Mouse (Mus musculus) liver, embryonic 11.5 days (tissue): ENCODE measurements at regions not wholly inside any gene's neighbourhood (a gene's known extent, or its start where the extent isn't known, plus 50 kb on each side); places are given as distances from the start of the nearest gene placed in this dataset.

ENCODE experiments used
- ATAC-seq: fragments of 200-750 bp; cut with Nextera tagmentation; replicated peaks from 2 replicates; pipeline ENCODE4 v1.8.0; 2017; ENCODE audit warnings: moderate number of reproducible peaks, mild to moderate bottlenecking, moderate TSS enrichment, moderate library complexity; ENCODE audit not compliant: low FRiP score
- DNase-seq: peaks from one replicate; pipeline ENCODE4 v3.0.0-alpha.2; 2017; ENCODE audit warnings: low spot score
- H3K27ac ChIP-seq: fragments of 300-500 bp; sonication (generic); 2 replicates; pipeline ENCODE4 v1.5.1; 2014; ENCODE audit warnings: mild to moderate bottlenecking, low read depth, low read length, control low read depth
- H3K27me3 ChIP-seq: fragments of 300-500 bp; sonication (generic); replicated peaks from 2 replicates; pipeline ENCODE4 v1.6.1; 2014; ENCODE audit warnings: low read length, mixed read lengths; ENCODE audit not compliant: control insufficient read depth, insufficient read depth
- H3K36me3 ChIP-seq: fragments of 300-500 bp; sonication (generic); 2 replicates; pipeline ENCODE4 v1.6.1; 2014; ENCODE audit warnings: mild to moderate bottlenecking, low read length, moderate library complexity, mixed read lengths; ENCODE audit not compliant: control insufficient read depth, insufficient read depth
- H3K4me1 ChIP-seq: fragments of 300-500 bp; sonication (generic); replicated peaks from 2 replicates; pipeline ENCODE4 v1.6.1; 2014; ENCODE audit warnings: low read length, mixed read lengths; ENCODE audit not compliant: control insufficient read depth, insufficient read depth
- H3K4me2 ChIP-seq: fragments of 300-500 bp; sonication (generic); 2 replicates; pipeline ENCODE4 v1.6.1; 2014; ENCODE audit warnings: mild to moderate bottlenecking, control low read depth, moderate library complexity
- H3K4me3 ChIP-seq: fragments of 300-500 bp; sonication (generic); 2 replicates; pipeline ENCODE4 v1.5.1; 2014; ENCODE audit warnings: low read depth, low read length, control low read depth
- H3K9ac ChIP-seq: fragments of 300-500 bp; sonication (generic); 2 replicates; pipeline ENCODE4 v1.6.1; 2014; ENCODE audit warnings: low read depth, low read length, control low read depth
- H3K9me3 ChIP-seq: fragments of 300-500 bp; sonication (generic); 2 replicates; pipeline ENCODE4 v1.6.1; 2016; ENCODE audit warnings: low read length, inconsistent platforms, mixed read lengths; ENCODE audit not compliant: control insufficient read depth
- WGBS: fragments of 180-500 bp; shearing (Covaris S2); extraction: QIAGEN DNeasy Blood & Tissue Kit; methylation state at CpG from one replicate; pipeline ENCODE4 v1.1.7; 2014; 5-methylcytosine and 5-hydroxymethylcytosine counted together

- WGBS: 79% methylated on average over 8 of the region's 8 CpGs
- Histone ChIP-seq H3K36me3 (no peaks in the 10 kb centered on the region), H3K27me3 (no peaks in the 10 kb centered on the region), H3K4me1 (no peaks in the 10 kb centered on the region), H3K4me2 (no peak overlapping the region), H3K27ac (no peak overlapping the region), H3K4me3 (no peak overlapping the region), H3K9me3 (no peaks in the 10 kb centered on the region), H3K9ac (no peak overlapping the region)
- ATAC-seq: no peak
- DNase-seq: no peak
Measured at GRCm38 (mm10) chr15:11457278-11457677, 57.8 kb upstream of the Tars start.

DNA sequence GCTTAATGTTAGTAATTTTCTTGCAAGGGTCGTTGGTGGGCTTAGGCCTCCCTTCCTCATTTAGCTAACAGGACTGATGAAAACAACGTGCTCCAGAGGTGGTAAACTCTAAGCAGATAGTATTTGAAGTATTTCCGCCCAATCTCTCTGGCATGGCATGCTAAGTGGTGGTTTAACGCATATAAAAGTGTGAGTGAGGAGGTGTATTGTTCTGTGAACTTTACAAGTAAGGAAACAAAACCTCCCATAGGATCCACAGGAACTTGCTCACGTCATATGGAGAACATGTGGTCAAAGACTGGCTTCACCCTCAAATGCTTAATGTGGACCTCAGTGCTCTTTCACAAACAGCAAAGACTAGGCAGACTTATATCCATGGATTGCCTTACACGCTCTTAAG lies 56.5 kb upstream of the Tars start:
- H3K36me3 ChIP-seq: no peaks in the 10 kb centered on the region
- WGBS: 77% methylated on average over 6 of the region's 6 CpGs
- no peaks in the 10 kb centered on the region for H3K9me3 ChIP-seq
- no peak overlapping the region for H3K27ac ChIP-seq
- H3K4me3 ChIP-seq: no peak overlapping the region
- H3K4me2 ChIP-seq: no peak overlapping the region
- no peak overlapping the region for H3K9ac ChIP-seq
- H3K4me1 ChIP-seq: no peaks in the 10 kb centered on the region
- no peaks in the 10 kb centered on the region for H3K27me3 ChIP-seq
- ATAC-seq (no peak), DNase-seq (no peak)

GRCm38 (mm10) chr15:11455366-11455785 lies 55.9 kb upstream of the Tars start:
- no peak for DNase-seq
- no peak overlapping the region for H3K27ac ChIP-seq
- 86% methylated on average over 11 of the region's 11 CpGs for WGBS

DNA sequence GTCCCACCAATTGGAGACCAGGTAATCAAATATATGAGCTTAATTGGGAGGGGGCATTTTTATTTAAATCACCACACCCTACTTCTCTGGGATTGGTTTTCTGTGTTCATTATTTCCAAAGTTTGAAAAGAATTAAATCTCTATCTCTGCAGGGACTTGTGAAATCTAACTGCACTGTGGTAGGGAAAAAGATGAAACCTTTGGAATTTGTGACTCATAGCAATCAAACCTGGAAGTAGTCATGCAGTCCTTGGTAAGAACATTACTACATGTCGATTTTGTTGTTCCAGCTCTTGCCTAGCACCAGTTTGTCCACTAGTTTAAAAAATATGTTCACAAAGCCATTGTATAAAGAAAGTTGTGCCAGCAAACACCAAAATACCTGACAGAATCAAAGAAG lies 54.5 kb upstream of the Tars start:
- no peaks in the 10 kb centered on the region for H3K4me1 ChIP-seq
- H3K4me3 ChIP-seq: no peak overlapping the region
- no peak overlapping the region for H3K4me2 ChIP-seq
- no peak overlapping the region for H3K27ac ChIP-seq
- H3K9ac ChIP-seq: no peak overlapping the region
- WGBS: 81% methylated on average over 1 of the region's 1 CpGs
- DNase-seq (no peak), ATAC-seq (no peak)
- no peaks in the 10 kb centered on the region for H3K9me3 ChIP-seq
- no peaks in the 10 kb centered on the region for H3K36me3 ChIP-seq
- H3K27me3 ChIP-seq: no peaks in the 10 kb centered on the region

More at GRCm38 (mm10) chr15:11455366-11455785, 55.9 kb upstream of the Tars start:
- H3K4me1 ChIP-seq: no peaks in the 10 kb centered on the region
- no peak for ATAC-seq
- no peaks in the 10 kb centered on the region for H3K9me3 ChIP-seq
- no peaks in the 10 kb centered on the region for H3K36me3 ChIP-seq
- no peak overlapping the region for H3K4me3 ChIP-seq
- no peak overlapping the region for H3K9ac ChIP-seq
- no peaks in the 10 kb centered on the region for H3K27me3 ChIP-seq
- H3K4me2 ChIP-seq: no peak overlapping the region

DNA sequence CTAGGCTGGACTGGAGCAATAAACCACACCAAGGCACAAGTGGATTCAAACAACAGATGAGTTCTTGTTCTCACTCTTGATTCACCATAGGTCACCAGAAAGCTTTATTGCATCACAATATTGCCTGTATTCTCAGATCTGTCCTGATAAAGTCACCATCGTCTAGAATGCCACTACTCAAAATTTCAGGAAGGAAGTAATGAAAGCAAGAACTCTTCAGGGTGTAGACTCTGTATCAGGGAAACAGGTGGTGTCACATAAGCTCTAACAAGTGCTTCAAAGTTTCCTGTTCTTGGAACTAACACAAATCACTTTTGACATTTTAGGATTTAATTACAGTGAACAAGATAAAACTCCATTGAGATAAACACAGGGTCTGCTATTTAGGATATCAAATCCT lies 52.2 kb upstream of the Tars start:
- ATAC-seq (no peak), DNase-seq (no peak)
- no peak overlapping the region for H3K27ac ChIP-seq
- H3K36me3 ChIP-seq: no peaks in the 10 kb centered on the region
- no peaks in the 10 kb centered on the region for H3K4me1 ChIP-seq
- no peak overlapping the region for H3K9ac ChIP-seq
- no peaks in the 10 kb centered on the region for H3K27me3 ChIP-seq
- no peak overlapping the region for H3K4me3 ChIP-seq
- no peaks in the 10 kb centered on the region for H3K9me3 ChIP-seq
- 50% methylated on average over 1 of the region's 1 CpGs for WGBS
- H3K4me2 ChIP-seq: no peak overlapping the region
